Mouse (Mus musculus) testis, adult 2 months (tissue): ENCODE data around the gene Arid1a.

Experiments
- CTCF ChIP-seq: fragments of 200-500 bp; IDR thresholded peaks from 2 replicates; pipeline ENCODE4 v1.5.1; 2012; ENCODE audit warnings: low read depth, mild to moderate bottlenecking, inconsistent platforms, low read length, moderate library complexity; ENCODE audit not compliant: control insufficient read depth, insufficient read depth, insufficient replicate concordance
- POLR2A ChIP-seq: fragments of 200-500 bp; IDR thresholded peaks from 2 replicates; pipeline ENCODE4 v1.6.1; 2012; ENCODE audit warnings: low read depth, mild to moderate bottlenecking, inconsistent platforms, low read length, moderate library complexity; ENCODE audit not compliant: control insufficient read depth

DNA sequence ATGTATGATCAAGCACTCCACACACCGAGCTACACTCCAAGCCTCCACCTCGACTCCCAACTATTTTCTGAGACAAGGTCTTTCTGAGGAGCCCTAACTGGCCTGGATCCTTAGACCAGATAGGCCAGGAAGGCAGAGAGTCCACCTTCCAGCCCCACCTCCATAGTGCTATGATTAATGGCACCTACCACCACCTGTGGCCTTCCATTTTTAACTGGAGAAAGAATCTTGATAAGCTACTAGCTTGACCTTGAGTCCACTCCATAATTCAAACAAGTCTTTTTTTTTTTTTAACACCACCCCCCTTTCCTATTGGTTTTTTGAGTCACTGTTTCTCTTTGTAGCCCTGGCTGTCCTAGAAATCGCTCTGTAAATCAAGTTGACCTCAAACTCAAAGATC, 36.7 kb upstream of the Arid1a start:
- TF ChIP-seq CTCF (no peak), POLR2A (no peak)
